Mouse (Mus musculus) adrenal gland, adult 8-10 months (tissue): Measurements from ENCODE around the gene Myom1. TPM values are rescaled to one million over a fixed set of nuclear protein-coding genes. Genes with fewer than 3 reads are reported as not detected.
A peak's percentile ranks its signal among the peaks of the same experiment; 100 is the strongest.
"Not testable (repeated sequence)": the region's sequence is repeated elsewhere in the genome, so short reads cannot be mapped to it uniquely, and the experiment has no call there.

ENCODE experiments used
- DNase-seq: peaks from one replicate; pipeline ENCODE4 v3.0.0; 2022
- total RNA-seq, 4 experiments: library from RNA; stranded (reverse); gene quantifications; 2 replicates each; pipeline ENCODE4 v1.2.4; 2022

Myom1 gene
- 1 to 10 TPM; 1.4 to 2.4 (median 2.0) TPM for total RNA-seq

GRCm38 (mm10) chr17:71002081-71002743 lies at the start of gene Myom1:
Gene Myom1 (plus strand): TSS chr17:71002633.
- peak; percentile 99 for DNase-seq

GRCm38 (mm10) chr17:70963546-70963945 lies 38.9 kb upstream of the Myom1 start:
- DNase-seq, result peak; percentile 89

GRCm38 (mm10) chr17:70965281-70965680 lies 37.2 kb upstream of the Myom1 start:
- peak; percentile 67 for DNase-seq

GRCm38 (mm10) chr17:70966126-70966525 lies 36.3 kb upstream of the Myom1 start:
- no peak for DNase-seq

- DNase-seq, result no peak
Observed at GRCm38 (mm10) chr17:70967191-70967590, 35.2 kb upstream of the Myom1 start.

- DNase-seq, result no peak
Observed at GRCm38 (mm10) chr17:70967646-70968045, 34.8 kb upstream of the Myom1 start.

GRCm38 (mm10) chr17:70968606-70969191 lies 33.7 kb upstream of the Myom1 start:
- DNase-seq, result no peak

- DNase-seq, result no peak
Observed at GRCm38 (mm10) chr17:70971206-70971605, 31.2 kb upstream of the Myom1 start.

GRCm38 (mm10) chr17:70973398-70973797 lies 29.0 kb upstream of the Myom1 start:
- no peak for DNase-seq

GRCm38 (mm10) chr17:70974065-70974464 lies 28.4 kb upstream of the Myom1 start:
- DNase-seq, result not testable (repeated sequence)

- DNase-seq, result no peak
Observed at GRCm38 (mm10) chr17:70977799-70978198, 24.6 kb upstream of the Myom1 start.

- no peak for DNase-seq
Observed at GRCm38 (mm10) chr17:70979345-70980223, 22.8 kb upstream of the Myom1 start.

- DNase-seq, result no peak
Observed at GRCm38 (mm10) chr17:70985501-70986354, 16.7 kb upstream of the Myom1 start.

GRCm38 (mm10) chr17:70986355-70986740 lies 16.1 kb upstream of the Myom1 start:
- DNase-seq, result no peak

GRCm38 (mm10) chr17:70986831-70987660 lies 15.4 kb upstream of the Myom1 start:
- no peak for DNase-seq

- no peak for DNase-seq
Observed at GRCm38 (mm10) chr17:70988337-70988767, 14.1 kb upstream of the Myom1 start.

- DNase-seq, result no peak
Observed at GRCm38 (mm10) chr17:70989430-70989829, 13.0 kb upstream of the Myom1 start.

GRCm38 (mm10) chr17:70989991-70990390 lies 12.4 kb upstream of the Myom1 start:
- DNase-seq, result no peak

- DNase-seq, result peak; percentile 71
Observed at GRCm38 (mm10) chr17:70990403-70991303, 11.8 kb upstream of the Myom1 start.
